Mouse (Mus musculus) brain, embryonic 14.5 days (tissue): ENCODE measurements around the gene Irs1.

Source experiments
- CTCF ChIP-seq: fragments of 200-500 bp; IDR thresholded peaks from 2 replicates; pipeline ENCODE4 v1.5.1; 2012; ENCODE audit warnings: inconsistent platforms, mild to moderate bottlenecking, moderate library complexity, borderline replicate concordance; ENCODE audit not compliant: insufficient read depth, insufficient read length; ENCODE audit errors: extremely low read depth
- POLR2A ChIP-seq: fragments of 200-500 bp; IDR thresholded peaks from 2 replicates; pipeline ENCODE4 v1.6.1; 2012; ENCODE audit warnings: mild to moderate bottlenecking, inconsistent platforms, borderline replicate concordance; ENCODE audit not compliant: poor library complexity, insufficient read depth, insufficient read length, severe bottlenecking; ENCODE audit errors: extremely low read depth

- TF ChIP-seq POLR2A (no peak), CTCF (no peak)
Observed at GRCm38 (mm10) chr1:82329954-82330247, 38.7 kb upstream of the Irs1 start.
